Mouse (Mus musculus) myocyte (in vitro differentiated cells): ENCODE results near the gene Tcf7l1. TPM values are rescaled to one million over a fixed set of nuclear protein-coding genes. Genes with fewer than 3 reads are reported as not detected.

Experiments
- H3K27me3 ChIP-seq: one replicate; pipeline ENCODE4 v1.6.1; 2011; ENCODE audit not compliant: control insufficient read depth, insufficient read depth, insufficient read length
- H3K36me3 ChIP-seq: one replicate; pipeline ENCODE4 v1.6.1; 2011; ENCODE audit not compliant: control insufficient read depth, insufficient read depth
- H3K4me2 ChIP-seq: one replicate; pipeline ENCODE4 v1.6.1; 2011; ENCODE audit warnings: low read depth, control low read depth
- H3K4me3 ChIP-seq: one replicate; pipeline ENCODE4 v1.5.1; 2011; ENCODE audit warnings: mild to moderate bottlenecking, control low read depth, moderate library complexity
- H3K79me2 ChIP-seq: one replicate; pipeline ENCODE4 v1.6.1; 2011; ENCODE audit not compliant: control insufficient read depth, insufficient read depth
- H3ac ChIP-seq: one replicate; pipeline ENCODE4 v1.6.1; 2011; ENCODE audit not compliant: control insufficient read depth, insufficient read length
- CEBPB ChIP-seq: IDR thresholded peaks from 2 replicates; pipeline ENCODE4 v1.6.1; 2011; ENCODE audit warnings: mild to moderate bottlenecking, moderate library complexity; ENCODE audit not compliant: poor library complexity, insufficient read depth, severe bottlenecking
- E2F4 ChIP-seq: IDR thresholded peaks from one replicate; pipeline ENCODE4 v1.6.1; 2011; ENCODE audit warnings: mild to moderate bottlenecking, control low read depth, moderate library complexity; ENCODE audit not compliant: insufficient read depth
- MAX ChIP-seq: IDR thresholded peaks from one replicate; pipeline ENCODE4 v1.6.1; 2011; ENCODE audit warnings: low read depth, mild to moderate bottlenecking, control low read depth
- MYOD1 ChIP-seq, 3 experiments: IDR thresholded peaks; one replicate each; pipeline ENCODE4 v1.6.1; 2011; ENCODE audit warnings: control low read depth in 2 of 3, low read depth in 2 of 3, mild to moderate bottlenecking in 2 of 3, moderate library complexity in 1 of 3; ENCODE audit not compliant: insufficient read length in 2 of 3, control insufficient read depth in 1 of 3
- MYOG ChIP-seq, 3 experiments: IDR thresholded peaks; one replicate each; pipeline ENCODE4 v1.6.1; 2011; ENCODE audit warnings: control low read depth in 2 of 3, low read depth in 2 of 3, mild to moderate bottlenecking in 2 of 3; ENCODE audit not compliant: insufficient read length in 2 of 3, control insufficient read depth in 1 of 3, insufficient read depth in 1 of 3
- POLR2A ChIP-seq: IDR thresholded peaks from one replicate; pipeline ENCODE4 v1.6.1; 2011; ENCODE audit warnings: low read depth, mild to moderate bottlenecking, control low read depth, moderate library complexity; ENCODE audit not compliant: insufficient read length
- POLR2AphosphoS2 ChIP-seq: IDR thresholded peaks from one replicate; pipeline ENCODE4 v1.6.1; 2011; ENCODE audit warnings: low read depth, control low read depth; ENCODE audit not compliant: insufficient read length
- REST ChIP-seq: IDR thresholded peaks from one replicate; pipeline ENCODE4 v1.6.1; 2011; ENCODE audit warnings: mild to moderate bottlenecking, control low read depth, moderate library complexity; ENCODE audit not compliant: insufficient read depth, insufficient read length
- SRF ChIP-seq: IDR thresholded peaks from one replicate; pipeline ENCODE4 v1.6.1; 2011; ENCODE audit warnings: low read depth; ENCODE audit not compliant: control insufficient read depth, insufficient read length
- TCF12 ChIP-seq: IDR thresholded peaks from one replicate; pipeline ENCODE4 v1.6.1; 2011; ENCODE audit warnings: mild to moderate bottlenecking, control low read depth; ENCODE audit not compliant: poor library complexity, insufficient read depth, severe bottlenecking
- TCF3 ChIP-seq: IDR thresholded peaks from one replicate; pipeline ENCODE4 v1.6.1; 2011; ENCODE audit warnings: low read depth, control low read depth; ENCODE audit not compliant: insufficient read length
- USF1 ChIP-seq: IDR thresholded peaks from one replicate; pipeline ENCODE4 v1.6.1; 2011; ENCODE audit warnings: low read depth, mild to moderate bottlenecking, control low read depth, moderate library complexity
- polyA plus RNA-seq: library from polyadenylated mRNA; unstranded; fragments of >200 nt; fragmentation: generic; extraction: Trizol; gene quantifications from one replicate; pipeline ENCODE4 v1.2.1, GENCODE M21; 2012; ENCODE audit warnings: missing spikeins

Gene Tcf7l1
- polyA plus RNA-seq, 1 experiment: 13.3 TPM

GRCm38 (mm10) chr6:72711508-72712081 is 77.5 kb downstream of the Tcf7l1 start:
- peak overlapping the region; percentile 56 for H3K4me2 ChIP-seq
- no peak for TF ChIP-seq POLR2A
- no peak for TF ChIP-seq MAX
- no peak for TF ChIP-seq REST
- TF ChIP-seq TCF3: peak; percentile 37
- TF ChIP-seq SRF: no peak
- no peak for TF ChIP-seq POLR2AphosphoS2
- TF ChIP-seq CEBPB: peak; percentile 44; the same call in 1 of the 2 replicates
- peak in 2 of 3 experiments; percentile 45 to 78 for TF ChIP-seq MYOD1 (IDR thresholded peaks at IDR 0.05; ENCODE audit: control insufficient read depth in 1 of 3, insufficient read length in 2 of 3, low read depth in 2 of 3)
- TF ChIP-seq MYOG (IDR thresholded peaks at IDR 0.05; ENCODE audit: control insufficient read depth in 1 of 3, insufficient read depth in 1 of 3, insufficient read length in 2 of 3, low read depth in 2 of 3): no peak
- no peaks in the 10 kb centered on the region for H3K27me3 ChIP-seq
- H3K79me2 ChIP-seq: peaks cover 47% of the 10 kb centered on the region
- H3ac ChIP-seq: no peak overlapping the region
- no peaks in the 10 kb centered on the region for H3K36me3 ChIP-seq
- no peak overlapping the region for H3K4me3 ChIP-seq

GRCm38 (mm10) chr6:72710897-72711507 is 78.1 kb downstream of the Tcf7l1 start:
- H3K79me2 ChIP-seq: peaks cover 53% of the 10 kb centered on the region
- no peak for TF ChIP-seq POLR2A
- no peak for TF ChIP-seq USF1
- TF ChIP-seq POLR2AphosphoS2: no peak
- TF ChIP-seq SRF: no peak
- TF ChIP-seq MYOD1 (IDR thresholded peaks at IDR 0.05; ENCODE audit: control insufficient read depth in 1 of 3, insufficient read length in 2 of 3, low read depth in 2 of 3): no peak
- TF ChIP-seq REST: no peak
- TF ChIP-seq MAX: no peak
- no peak for TF ChIP-seq TCF3
- TF ChIP-seq TCF12: no peak
- H3K36me3 ChIP-seq: no peaks in the 10 kb centered on the region
- H3K27me3 ChIP-seq: no peaks in the 10 kb centered on the region
- H3K4me3 ChIP-seq: no peak overlapping the region
- peak overlapping the region; percentile 56 for H3K4me2 ChIP-seq
- no peak overlapping the region for H3ac ChIP-seq

GRCm38 (mm10) chr6:72699467-72700126 is 89.5 kb downstream of the Tcf7l1 start:
- TF ChIP-seq MAX (no peak), REST (no peak), MYOG (IDR thresholded peaks at IDR 0.05; ENCODE audit: control insufficient read depth in 1 of 3, insufficient read depth in 1 of 3, insufficient read length in 2 of 3, low read depth in 2 of 3) (no peak)
- peaks cover 7% of the 10 kb centered on the region for H3K79me2 ChIP-seq

GRCm38 (mm10) chr6:72698559-72698958 is 90.5 kb downstream of the Tcf7l1 start:
- Histone ChIP-seq H3K27me3 (no peaks in the 10 kb centered on the region), H3K36me3 (no peaks in the 10 kb centered on the region), H3K79me2 (peaks cover 7% of the 10 kb centered on the region), H3K4me3 (no peak overlapping the region), H3K4me2 (no peak overlapping the region), H3ac (no peak overlapping the region)
- TF ChIP-seq USF1: no peak
- peak; percentile 73 for TF ChIP-seq CEBPB
- no peak for TF ChIP-seq TCF3
- no peak for TF ChIP-seq E2F4

More at GRCm38 (mm10) chr6:72699467-72700126, 89.5 kb downstream of the Tcf7l1 start:
- H3K36me3 ChIP-seq: no peaks in the 10 kb centered on the region
- no peaks in the 10 kb centered on the region for H3K27me3 ChIP-seq
- H3K4me2 ChIP-seq: no peak overlapping the region
- H3ac ChIP-seq: no peak overlapping the region
- H3K4me3 ChIP-seq: no peak overlapping the region

GRCm38 (mm10) chr6:72696601-72697335 is 92.3 kb downstream of the Tcf7l1 start:
- no peak overlapping the region for H3K4me2 ChIP-seq
- no peak for TF ChIP-seq MYOG (IDR thresholded peaks at IDR 0.05; ENCODE audit: control insufficient read depth in 1 of 3, insufficient read depth in 1 of 3, insufficient read length in 2 of 3, low read depth in 2 of 3)
- no peak for TF ChIP-seq REST
- no peak for TF ChIP-seq MAX
- no peak for TF ChIP-seq E2F4
- no peak for TF ChIP-seq POLR2AphosphoS2
- TF ChIP-seq POLR2A: no peak
- no peak for TF ChIP-seq USF1
- no peak for TF ChIP-seq CEBPB
- no peak for TF ChIP-seq TCF3
- TF ChIP-seq TCF12: no peak
- no peak for TF ChIP-seq MYOD1 (IDR thresholded peaks at IDR 0.05; ENCODE audit: control insufficient read depth in 1 of 3, insufficient read length in 2 of 3, low read depth in 2 of 3)
- TF ChIP-seq SRF: no peak
- H3K36me3 ChIP-seq: no peaks in the 10 kb centered on the region
- H3K79me2 ChIP-seq: peaks cover 11% of the 10 kb centered on the region
- H3K27me3 ChIP-seq: no peaks in the 10 kb centered on the region
- no peak overlapping the region for H3K4me3 ChIP-seq
- H3ac ChIP-seq: no peak overlapping the region
